Mouse (Mus musculus) intestine, embryonic 15.5 days (tissue): ENCODE measurements around the gene Gm13030. TPM values are rescaled to one million over a fixed set of nuclear protein-coding genes. Genes with fewer than 3 reads are reported as not detected.
A peak's percentile ranks its signal among the peaks of the same experiment; 100 is the strongest.
"Not testable (repeated sequence)": the region's sequence is repeated elsewhere in the genome, so short reads cannot be mapped to it uniquely, and the experiment has no call there.

Source experiments
- ATAC-seq: fragments of 200-750 bp; cut with Nextera tagmentation; 2 replicates; pipeline ENCODE4 v1.8.0; 2017; ENCODE audit warnings: moderate TSS enrichment, moderate library complexity
- H3K27ac ChIP-seq: fragments of 300-500 bp; sonication (generic); 2 replicates; pipeline ENCODE4 v1.5.1; 2015; ENCODE audit warnings: mild to moderate bottlenecking, inconsistent platforms
- H3K27me3 ChIP-seq: fragments of 300-500 bp; sonication (generic); replicated peaks from 2 replicates; pipeline ENCODE4 v1.6.1; 2015; ENCODE audit warnings: inconsistent platforms
- H3K36me3 ChIP-seq: fragments of 300-500 bp; sonication (generic); 2 replicates; pipeline ENCODE4 v1.6.1; 2015; ENCODE audit warnings: inconsistent platforms
- H3K4me1 ChIP-seq: fragments of 300-500 bp; sonication (generic); replicated peaks from 2 replicates; pipeline ENCODE4 v1.6.1; 2015; ENCODE audit warnings: inconsistent platforms
- H3K4me2 ChIP-seq: fragments of 300-500 bp; sonication (generic); replicated peaks from 2 replicates; pipeline ENCODE4 v1.6.1; 2015; ENCODE audit warnings: mild to moderate bottlenecking, inconsistent platforms
- H3K4me3 ChIP-seq: fragments of 300-500 bp; sonication (generic); replicated peaks from 2 replicates; pipeline ENCODE4 v1.5.1; 2015; ENCODE audit warnings: inconsistent platforms
- H3K9ac ChIP-seq: fragments of 300-500 bp; sonication (generic); 2 replicates; pipeline ENCODE4 v1.6.1; 2015; ENCODE audit warnings: inconsistent platforms
- H3K9me3 ChIP-seq: fragments of 300-500 bp; sonication (generic); 2 replicates; pipeline ENCODE4 v1.6.1; 2016; ENCODE audit warnings: inconsistent platforms
- WGBS: fragments of 180-500 bp; shearing (Covaris S2); methylation state at CpG from one replicate; pipeline ENCODE4 v1.1.7; 2015; 5-methylcytosine and 5-hydroxymethylcytosine counted together
- polyA plus RNA-seq: library from polyadenylated mRNA; unstranded; fragments of >200 nt; fragmentation: Nextera tagmentation; extraction: Ambion mirVana; gene quantifications from 2 replicates; pipeline ENCODE4 v1.2.1, GENCODE M21; 2015

Gm13030 gene
- not detected in 2 replicates for polyA plus RNA-seq

DNA sequence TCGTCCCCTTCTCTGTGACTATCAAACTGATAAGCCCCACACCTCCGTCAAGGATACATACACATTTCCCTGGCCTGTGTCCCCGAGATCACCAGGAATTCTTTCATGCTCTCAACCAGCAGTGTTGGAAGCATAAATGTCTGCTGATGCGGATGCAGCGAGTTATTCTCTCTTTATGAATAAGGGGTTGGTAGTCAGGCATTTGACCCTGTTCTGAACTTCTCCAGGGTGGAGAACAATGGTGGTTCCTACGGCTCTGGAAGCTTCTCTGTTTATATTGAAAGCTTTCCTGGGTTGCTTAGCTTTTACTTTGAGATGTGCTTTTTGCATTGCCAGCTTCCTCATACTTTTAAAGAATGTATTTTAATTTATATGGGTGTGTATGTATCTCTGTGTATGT lies at the start of gene Gm13030:
Gene Gm13030 (minus strand): TSS at position 101 of the 400 bp plus-strand sequence.
- no peak for ATAC-seq
- H3K27me3 ChIP-seq = no peaks in the 10 kb centered on the region
- H3K9me3 ChIP-seq = no peaks in the 10 kb centered on the region
- H3K4me1 ChIP-seq = no peaks in the 10 kb centered on the region
- H3K4me3 ChIP-seq = no peak within 1 kb of the TSS
- no peak within 1 kb of the TSS for H3K4me2 ChIP-seq
- WGBS = 74% methylated on average over 6 of the region's 6 CpGs
- no peak within 1 kb of the TSS for H3K27ac ChIP-seq
- H3K36me3 ChIP-seq = no peaks in the 10 kb centered on the region
- H3K9ac ChIP-seq = no peak within 1 kb of the TSS

DNA sequence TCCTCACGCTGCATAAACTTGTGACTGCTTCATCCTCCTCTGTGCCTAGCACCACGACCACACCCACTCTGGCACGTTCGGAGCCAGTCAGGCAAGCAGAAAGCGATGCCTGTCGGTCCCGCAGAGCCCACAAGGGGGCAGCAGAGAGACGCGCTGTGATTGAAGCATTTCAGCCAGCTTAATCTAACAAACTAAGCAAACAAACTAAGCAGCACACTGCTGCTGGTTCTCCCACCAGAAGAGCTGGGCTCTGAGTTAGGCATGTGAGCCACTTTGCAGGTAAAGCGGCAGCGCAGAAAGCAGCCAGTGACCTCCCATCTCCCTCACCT lies 48.3 kb upstream of the Gm13030 start:
- Histone ChIP-seq H3K9me3 (no peaks in the 10 kb centered on the region), H3K36me3 (no peaks in the 10 kb centered on the region), H3K4me3 (no peak overlapping the region), H3K9ac (no peak overlapping the region), H3K4me1 (peaks cover 17% of the 10 kb centered on the region), H3K4me2 (peak overlapping the region; percentile 51), H3K27me3 (no peaks in the 10 kb centered on the region), H3K27ac (no peak overlapping the region)
- peak; percentile 89 for ATAC-seq
- under 1% methylated on average over 11 of the region's 11 CpGs for WGBS

GRCm38 (mm10) chr4:138921254-138922130 lies 47.7 kb upstream of the Gm13030 start:
- no peak overlapping the region for H3K4me3 ChIP-seq

DNA sequence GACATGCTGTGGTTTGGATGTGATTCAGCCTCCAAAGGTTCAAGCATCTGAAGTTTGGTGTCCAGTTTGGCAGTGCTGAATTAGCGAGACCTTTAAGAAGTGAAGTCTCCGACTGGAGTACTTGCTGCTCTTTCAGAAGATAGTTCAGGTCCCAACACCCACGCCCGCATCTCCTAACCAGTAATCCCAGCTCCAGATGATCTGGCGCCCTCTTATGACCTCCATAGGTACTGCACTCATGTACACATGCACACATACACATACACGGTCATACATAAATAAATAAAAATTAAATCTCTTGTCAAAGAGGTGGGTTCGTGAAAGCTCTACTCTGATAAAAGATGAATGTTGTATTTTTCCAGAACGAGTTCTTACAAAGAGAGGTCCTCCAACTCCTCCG lies 43.5 kb upstream of the Gm13030 start:
- no peak for ATAC-seq
- Histone ChIP-seq H3K27me3 (no peaks in the 10 kb centered on the region), H3K9ac (no peak overlapping the region), H3K27ac (no peak overlapping the region), H3K4me1 (peaks cover 17% of the 10 kb centered on the region), H3K9me3 (no peaks in the 10 kb centered on the region), H3K4me3 (no peak overlapping the region), H3K36me3 (no peaks in the 10 kb centered on the region), H3K4me2 (no peak overlapping the region)
- WGBS = 85% methylated on average over 9 of the region's 9 CpGs

More at GRCm38 (mm10) chr4:138921254-138922130, 47.7 kb upstream of the Gm13030 start:
- H3K4me1 ChIP-seq = peaks cover 17% of the 10 kb centered on the region
- no peaks in the 10 kb centered on the region for H3K9me3 ChIP-seq
- H3K27ac ChIP-seq = no peak overlapping the region
- H3K9ac ChIP-seq = no peak overlapping the region
- 39% methylated on average over 20 of the region's 20 CpGs for WGBS
- no peaks in the 10 kb centered on the region for H3K27me3 ChIP-seq
- H3K4me2 ChIP-seq = peak overlapping the region; percentile 51
- no peaks in the 10 kb centered on the region for H3K36me3 ChIP-seq
- ATAC-seq = peak; percentile 48

DNA sequence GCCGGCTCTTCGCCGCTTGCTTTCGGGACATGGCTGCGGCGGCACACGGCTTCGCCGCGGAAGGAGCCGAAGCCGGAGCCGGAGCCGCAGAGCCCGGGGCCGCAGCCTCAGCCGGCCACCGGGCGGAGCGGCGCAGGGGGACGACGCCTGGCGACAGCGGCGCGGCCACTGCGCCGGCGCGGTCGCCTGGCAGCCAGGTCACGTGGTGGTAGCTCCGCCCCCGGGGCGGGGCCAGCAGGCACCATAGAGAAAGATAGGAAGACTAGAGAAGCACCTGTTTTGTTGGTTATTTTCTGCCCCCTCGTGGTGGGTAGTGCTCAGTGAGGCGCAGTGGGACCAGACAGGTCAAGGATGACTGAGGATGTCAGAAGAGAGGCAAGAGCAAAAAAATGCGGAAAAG lies 40.0 kb upstream of the Gm13030 start, which contains the start of gene Otud3:
Gene Otud3 (minus strand): TSS at position 149 of the 400 bp plus-strand sequence.
- Histone ChIP-seq H3K4me1 (peaks cover 9% of the 10 kb centered on the region), H3K36me3 (no peaks in the 10 kb centered on the region), H3K4me3 (peak within 1 kb of the TSS; percentile 81), H3K27me3 (no peaks in the 10 kb centered on the region), H3K4me2 (peak within 1 kb of the TSS; percentile 88), H3K27ac (peak within 1 kb of the TSS; percentile 29; the same call in 1 of the 2 replicates), H3K9me3 (no peaks in the 10 kb centered on the region), H3K9ac (peak within 1 kb of the TSS; percentile 82)
- peak; percentile 96 for ATAC-seq
- WGBS = under 1% methylated on average over 39 of the region's 39 CpGs

GRCm38 (mm10) chr4:138913141-138913787 lies 39.5 kb upstream of the Gm13030 start:
- Histone ChIP-seq H3K4me2 (peak overlapping the region; percentile 88), H3K4me3 (peak overlapping the region; percentile 81), H3K9me3 (no peaks in the 10 kb centered on the region), H3K27me3 (no peaks in the 10 kb centered on the region), H3K36me3 (no peaks in the 10 kb centered on the region), H3K4me1 (peaks cover 9% of the 10 kb centered on the region), H3K9ac (peak overlapping the region; percentile 82), H3K27ac (peak overlapping the region; percentile 29; the same call in 1 of the 2 replicates)
- peak; percentile 65 for ATAC-seq
- under 1% methylated on average over 52 of the region's 52 CpGs for WGBS

DNA sequence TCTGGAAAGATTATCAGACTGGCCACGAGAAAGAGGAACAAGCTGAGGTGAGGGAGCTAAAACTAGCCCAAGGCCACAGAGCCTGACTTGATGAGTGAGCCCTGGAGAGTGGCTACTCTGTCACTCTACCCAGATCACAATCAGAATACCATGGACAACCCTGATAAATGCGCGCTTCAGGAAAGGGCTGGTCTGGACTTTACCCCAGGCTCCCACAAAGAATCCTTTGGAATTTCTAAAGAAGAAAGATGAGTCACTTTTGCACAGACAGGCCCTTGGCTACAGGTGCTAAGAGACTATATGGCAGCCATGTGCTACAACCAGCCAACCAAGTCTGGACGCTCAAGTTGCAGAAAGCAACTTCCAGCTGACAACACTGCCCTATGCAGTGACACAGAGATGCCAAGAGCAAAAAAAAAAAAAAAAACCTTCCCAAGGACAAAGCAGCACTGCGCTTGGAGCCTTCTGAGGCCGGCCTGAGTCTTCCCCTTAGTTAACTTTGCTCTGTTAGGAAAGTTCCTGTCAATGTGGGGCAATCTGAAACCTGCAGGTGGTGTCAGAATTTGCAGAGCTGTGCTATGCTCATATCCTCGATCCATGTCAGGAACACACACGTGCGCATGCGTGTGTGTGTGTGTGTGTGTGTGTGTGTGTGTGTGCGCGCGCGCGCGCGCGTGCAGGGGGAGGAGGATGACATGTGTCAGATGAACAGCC lies 32.0 kb upstream of the Gm13030 start:
- Histone ChIP-seq H3K36me3 (peaks cover 23% of the 10 kb centered on the region), H3K4me2 (no peak overlapping the region), H3K9ac (no peak overlapping the region), H3K9me3 (no peaks in the 10 kb centered on the region), H3K4me3 (no peak overlapping the region), H3K27me3 (no peaks in the 10 kb centered on the region), H3K27ac (peak overlapping the region; percentile 40; the same call in 1 of the 2 replicates), H3K4me1 (0 out of 2 replicates have a peak, but pooled peaks cover 5% of the 10 kb centered on the region)
- 84% methylated on average over 18 of the region's 18 CpGs for WGBS
- ATAC-seq = peak; percentile 70

DNA sequence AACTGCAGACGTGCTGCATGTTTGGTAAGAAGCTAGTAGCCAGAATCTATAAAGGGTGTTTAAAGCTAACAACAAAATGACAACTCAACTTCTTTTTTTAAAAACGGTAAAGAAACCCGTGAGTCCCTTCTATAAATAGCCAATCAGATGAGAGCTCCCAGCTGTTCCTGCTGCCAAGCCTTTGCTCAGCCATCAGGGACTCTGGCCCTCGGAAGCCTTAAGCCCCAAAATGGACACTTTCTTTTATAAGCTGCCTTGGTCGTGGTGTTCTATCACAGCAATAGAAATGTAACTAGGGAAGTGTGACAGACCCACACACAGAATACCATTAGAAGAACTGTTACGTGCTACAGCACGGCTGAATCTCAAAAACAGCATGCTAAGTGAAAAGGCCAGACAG lies 25.6 kb upstream of the Gm13030 start:
- H3K4me2 ChIP-seq = no peak overlapping the region
- H3K27ac ChIP-seq = no peak overlapping the region
- ATAC-seq = no peak
- H3K9ac ChIP-seq = no peak overlapping the region
- peaks cover 26% of the 10 kb centered on the region for H3K36me3 ChIP-seq
- no peak overlapping the region for H3K4me3 ChIP-seq
- WGBS = 62% methylated on average over 7 of the region's 7 CpGs
- H3K9me3 ChIP-seq = no peaks in the 10 kb centered on the region
- no peaks in the 10 kb centered on the region for H3K27me3 ChIP-seq
- no peaks in the 10 kb centered on the region for H3K4me1 ChIP-seq

GRCm38 (mm10) chr4:138893789-138894188 lies 20.0 kb upstream of the Gm13030 start:
- not testable (repeated sequence) for H3K4me1 ChIP-seq, H3K27me3 ChIP-seq, H3K9me3 ChIP-seq, H3K9ac ChIP-seq, H3K4me3 ChIP-seq, ATAC-seq, H3K27ac ChIP-seq, H3K4me2 ChIP-seq
- WGBS = 91% methylated on average over 11 of the region's 11 CpGs
- H3K36me3 ChIP-seq = peaks cover 17% of the 10 kb centered on the region

GRCm38 (mm10) chr4:138892655-138893054 lies 18.9 kb upstream of the Gm13030 start:
- Histone ChIP-seq H3K27me3 (no peaks in the 10 kb centered on the region), H3K9me3 (no peaks in the 10 kb centered on the region), H3K4me2 (no peak overlapping the region), H3K4me3 (no peak overlapping the region), H3K27ac (no peak overlapping the region), H3K9ac (no peak overlapping the region), H3K4me1 (no peaks in the 10 kb centered on the region), H3K36me3 (peaks cover 14% of the 10 kb centered on the region)
- peak; percentile 58 for ATAC-seq
- WGBS = 74% methylated on average over 6 of the region's 6 CpGs

DNA sequence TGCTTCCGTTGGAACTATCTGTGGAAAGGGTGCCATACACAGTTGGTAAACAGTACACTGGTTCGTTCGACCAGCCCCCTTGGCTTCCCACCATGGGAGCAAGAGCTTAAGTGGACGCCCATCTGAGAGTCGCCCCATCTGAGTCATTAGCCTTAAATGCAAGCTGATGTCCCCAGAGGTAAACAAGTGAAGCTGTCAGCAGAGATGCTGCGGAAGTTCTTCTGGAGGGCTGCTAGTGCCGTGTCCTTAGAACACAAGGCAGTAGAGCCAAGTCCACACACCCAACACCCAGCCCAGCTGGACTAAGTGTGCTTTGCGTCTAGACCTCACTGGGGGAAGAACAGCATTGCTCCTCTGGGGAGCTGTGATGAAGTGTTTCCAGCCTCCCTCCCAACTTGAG lies 15.9 kb upstream of the Gm13030 start:
- H3K9me3 ChIP-seq = no peaks in the 10 kb centered on the region
- 66% methylated on average over 8 of the region's 8 CpGs for WGBS
- ATAC-seq = no peak

DNA sequence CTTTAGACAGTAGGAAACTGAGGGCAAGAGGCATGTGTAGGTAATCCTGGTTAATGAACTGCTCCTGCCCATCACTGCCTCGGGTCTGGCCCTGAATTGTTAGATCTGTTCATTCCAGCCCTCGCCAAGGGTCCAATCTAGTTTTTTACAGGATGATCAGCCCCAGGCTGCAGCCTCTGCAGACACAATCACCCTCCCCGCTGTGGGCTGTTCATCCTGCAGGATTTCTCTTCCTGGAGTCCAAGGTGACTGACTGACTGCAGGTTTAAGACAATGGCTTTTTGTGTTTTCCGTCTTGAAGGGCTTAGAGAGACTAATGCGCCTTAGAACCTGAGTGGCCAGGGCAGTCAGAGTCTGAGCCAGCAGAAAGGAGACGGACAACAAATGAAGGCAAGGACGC lies 15.4 kb upstream of the Gm13030 start:
- WGBS = 60% methylated on average over 7 of the region's 7 CpGs
- H3K9me3 ChIP-seq = no peaks in the 10 kb centered on the region
- H3K4me2 ChIP-seq = no peak overlapping the region
- H3K27ac ChIP-seq = no peak overlapping the region
- no peak overlapping the region for H3K4me3 ChIP-seq
- no peak overlapping the region for H3K9ac ChIP-seq
- no peaks in the 10 kb centered on the region for H3K27me3 ChIP-seq
- no peak for ATAC-seq
- no peaks in the 10 kb centered on the region; the same call in 1 of the 2 replicates for H3K36me3 ChIP-seq
- H3K4me1 ChIP-seq = no peaks in the 10 kb centered on the region

More for the DNA sequence above, 15.9 kb upstream of the Gm13030 start:
- no peak overlapping the region for H3K4me3 ChIP-seq
- no peak overlapping the region for H3K9ac ChIP-seq
- no peaks in the 10 kb centered on the region for H3K27me3 ChIP-seq
- H3K4me2 ChIP-seq = no peak overlapping the region
- no peak overlapping the region for H3K27ac ChIP-seq
- H3K4me1 ChIP-seq = no peaks in the 10 kb centered on the region
- no peaks in the 10 kb centered on the region; the same call in 1 of the 2 replicates for H3K36me3 ChIP-seq
